Mouse (Mus musculus) cerebellum, adult 2 months (tissue): ENCODE data around the gene Rbfox1. TPM values are rescaled to one million over a fixed set of nuclear protein-coding genes. Genes with fewer than 3 reads are reported as not detected.

Experiments used
- DNase-seq, 2 experiments: peaks; one replicate each; pipeline ENCODE4 v3.0.0; 2021
- H3K27ac ChIP-seq: fragments of 200-500 bp; 2 replicates; pipeline ENCODE4 v1.5.1; 2012; ENCODE audit warnings: low read length, control low read depth, inconsistent platforms; ENCODE audit not compliant: insufficient read depth
- H3K27me3 ChIP-seq: fragments of 200-500 bp; 2 replicates; pipeline ENCODE4 v1.6.1; 2012; ENCODE audit warnings: inconsistent platforms, mild to moderate bottlenecking, low read length, moderate library complexity; ENCODE audit not compliant: control insufficient read depth, insufficient read depth
- H3K4me1 ChIP-seq: fragments of 200-500 bp; 2 replicates; pipeline ENCODE4 v1.6.1; 2011; ENCODE audit warnings: low read length; ENCODE audit not compliant: control insufficient read depth, insufficient read depth
- H3K4me3 ChIP-seq: fragments of 200-500 bp; replicated peaks from 2 replicates; pipeline ENCODE3; 2011; ENCODE audit warnings: mild to moderate bottlenecking, low read depth, low read length, control low read depth; ENCODE audit not compliant: insufficient read depth
- CTCF ChIP-seq: fragments of 200-500 bp; IDR thresholded peaks from 2 replicates; pipeline ENCODE4 v1.5.1; 2011; ENCODE audit warnings: low read depth, mild to moderate bottlenecking, control low read depth, low read length, moderate library complexity, borderline replicate concordance; ENCODE audit not compliant: insufficient read depth
- POLR2A ChIP-seq: fragments of 200-500 bp; IDR thresholded peaks from 2 replicates; pipeline ENCODE4 v1.6.1; 2011; ENCODE audit warnings: low read length, control low read depth, borderline replicate concordance; ENCODE audit not compliant: insufficient read depth
- WGBS: fragments of 180-500 bp; shearing (Covaris S2); methylation state at CpG from one replicate; pipeline ENCODE4 v1.1.7; 2018; 5-methylcytosine and 5-hydroxymethylcytosine counted together
- polyA plus RNA-seq: library from polyadenylated mRNA; depleted of rRNA; stranded (reverse); fragments of >200 nt; gene quantifications from 2 replicates; pipeline ENCODE4 v1.2.3, GENCODE M21; 2012

Gene Rbfox1
- polyA plus RNA-seq, 1 experiment: 132 TPM

- Histone ChIP-seq H3K27me3 (no peaks in the 10 kb centered on the region), H3K27ac (no peak overlapping the region; the same call in 1 of the 2 replicates), H3K4me1 (peaks cover 15% of the 10 kb centered on the region; the same call in 1 of the 2 replicates), H3K4me3 (no peak overlapping the region)
- peak; percentile 77 to 80 for DNase-seq
- WGBS: 19% methylated on average over 3 of the region's 3 CpGs
- TF ChIP-seq POLR2A (no peak), CTCF (no peak)
These were observed 1444.0 kb downstream of the Rbfox1 start for GRCm38 (mm10) chr16:7329196-7329595.

DNA sequence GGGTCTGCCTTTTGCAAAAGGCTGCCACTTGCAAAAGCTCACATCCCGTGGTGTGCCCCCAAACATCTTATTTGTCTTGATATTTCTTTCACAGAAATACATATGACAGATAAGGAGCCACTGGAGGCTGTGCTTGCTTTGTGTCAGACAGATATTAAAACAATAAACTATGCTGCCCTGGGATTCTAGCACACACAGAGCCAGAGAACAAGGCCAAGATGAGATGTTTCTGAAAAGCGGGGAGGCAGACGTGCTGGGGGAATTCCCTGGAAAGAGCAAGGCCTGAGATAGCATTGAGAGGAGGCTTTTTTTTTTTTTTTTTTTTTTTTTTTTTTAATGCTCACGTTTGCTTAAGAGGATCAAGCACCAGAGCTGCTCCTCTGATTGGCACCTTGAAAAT, 1456.0 kb downstream of the Rbfox1 start:
- 59% methylated on average over 4 of the region's 4 CpGs for WGBS
- no peak overlapping the region for H3K27ac ChIP-seq
- no peak for DNase-seq
- TF ChIP-seq CTCF: no peak
- no peak for TF ChIP-seq POLR2A
- H3K27me3 ChIP-seq: no peaks in the 10 kb centered on the region; the same call in 1 of the 2 replicates
- H3K4me1 ChIP-seq: no peaks in the 10 kb centered on the region; the same call in 1 of the 2 replicates
- no peak overlapping the region for H3K4me3 ChIP-seq

- DNase-seq: no peak
- no peaks in the 10 kb centered on the region; the same call in 1 of the 2 replicates for H3K27me3 ChIP-seq
- no peak overlapping the region for H3K27ac ChIP-seq
- no peak for TF ChIP-seq CTCF
- TF ChIP-seq POLR2A: no peak
- H3K4me1 ChIP-seq: no peaks in the 10 kb centered on the region; the same call in 1 of the 2 replicates
- H3K4me3 ChIP-seq: no peak overlapping the region
- 50% methylated on average over 3 of the region's 3 CpGs for WGBS
These were observed 1460.1 kb downstream of the Rbfox1 start for GRCm38 (mm10) chr16:7345298-7345697.

DNA sequence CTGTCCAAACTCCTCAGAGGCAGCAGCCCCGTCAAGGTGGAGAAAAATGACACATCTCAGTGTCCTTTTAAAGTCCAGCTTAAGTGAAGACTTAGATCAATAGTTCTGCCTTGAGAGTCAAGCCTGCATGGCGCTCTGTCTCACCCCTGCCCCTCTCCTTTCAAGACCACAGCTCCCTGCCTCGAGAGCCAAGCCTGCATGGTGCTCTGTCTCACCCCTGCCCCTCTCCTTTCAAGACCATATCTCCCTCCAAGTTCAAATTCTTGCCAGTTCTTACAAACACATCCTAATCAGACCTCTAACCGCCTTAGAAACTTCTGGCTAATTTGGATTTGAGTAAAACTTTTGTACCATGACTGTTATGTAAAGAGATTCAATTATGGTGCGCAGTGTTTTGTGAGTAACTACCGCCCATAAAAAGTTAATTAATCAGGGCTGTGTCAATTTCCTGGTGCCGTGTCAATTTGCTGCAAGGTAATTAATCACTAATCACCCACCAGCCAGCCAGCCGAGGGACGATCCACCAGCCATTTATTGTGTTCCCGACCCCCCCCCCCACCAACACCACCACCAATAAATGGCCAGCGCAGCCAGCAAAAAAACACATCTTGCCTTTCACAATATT, 1461.0 kb downstream of the Rbfox1 start:
- DNase-seq: no peak
- Histone ChIP-seq H3K4me1 (no peaks in the 10 kb centered on the region; the same call in 1 of the 2 replicates), H3K4me3 (no peak overlapping the region), H3K27me3 (no peaks in the 10 kb centered on the region; the same call in 1 of the 2 replicates), H3K27ac (no peak overlapping the region)
- 76% methylated on average over 11 of the region's 11 CpGs for WGBS
- TF ChIP-seq CTCF: no peak
- no peak for TF ChIP-seq POLR2A

GRCm38 (mm10) chr16:7347522-7348165, 1462.5 kb downstream of the Rbfox1 start:
- Histone ChIP-seq H3K27ac (no peak overlapping the region), H3K27me3 (no peaks in the 10 kb centered on the region), H3K4me3 (no peak overlapping the region), H3K4me1 (no peaks in the 10 kb centered on the region; the same call in 1 of the 2 replicates)
- WGBS: 77% methylated on average over 7 of the region's 7 CpGs
- DNase-seq: no peak
- no peak for TF ChIP-seq CTCF
- TF ChIP-seq POLR2A: no peak

DNA sequence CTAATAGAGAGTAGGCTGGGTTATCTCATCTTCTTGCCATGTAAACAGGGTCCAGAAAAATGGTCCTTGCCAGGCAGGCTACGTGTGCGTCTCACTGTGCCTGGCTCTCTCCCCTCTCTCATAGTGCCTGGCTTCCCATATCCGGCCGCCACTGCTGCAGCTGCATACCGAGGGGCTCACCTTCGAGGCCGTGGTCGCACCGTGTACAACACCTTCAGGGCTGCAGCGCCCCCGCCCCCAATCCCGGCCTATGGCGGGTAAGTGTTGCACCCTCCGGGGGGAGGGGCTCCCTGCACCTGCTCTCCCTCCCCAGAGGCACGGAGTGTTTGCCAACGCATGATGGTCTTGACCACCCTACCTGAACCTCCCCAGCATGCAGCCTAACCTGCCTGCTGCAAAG, 1467.7 kb downstream of the Rbfox1 start:
- H3K27ac ChIP-seq: no peak overlapping the region

DNA sequence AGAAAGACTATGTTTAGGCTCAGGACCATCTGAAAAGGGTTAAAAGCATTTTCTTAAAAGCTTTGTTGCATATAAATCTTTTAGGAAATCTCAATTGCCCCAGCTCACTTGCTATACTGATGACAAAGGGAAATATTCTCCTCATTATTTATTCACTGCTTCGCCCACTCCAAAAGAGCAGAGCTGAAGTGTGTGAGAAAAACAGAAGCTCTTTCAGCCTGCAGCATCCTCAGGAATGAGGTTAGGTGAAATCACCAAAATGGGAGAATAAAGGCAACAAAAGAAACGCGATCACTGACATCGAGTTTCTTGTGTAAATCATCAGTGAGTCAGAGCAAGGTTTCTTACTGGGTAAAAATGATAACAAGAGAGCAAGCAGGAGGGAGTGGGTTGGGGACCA, 1469.0 kb downstream of the Rbfox1 start:
- Histone ChIP-seq H3K4me1 (no peaks in the 10 kb centered on the region), H3K27me3 (no peaks in the 10 kb centered on the region), H3K4me3 (no peak overlapping the region), H3K27ac (no peak overlapping the region)
- TF ChIP-seq POLR2A (no peak), CTCF (no peak)
- WGBS: 84% methylated on average over 4 of the region's 4 CpGs
- no peak for DNase-seq

More for the DNA sequence above, 1467.7 kb downstream of the Rbfox1 start:
- Histone ChIP-seq H3K4me3 (no peak overlapping the region), H3K27me3 (no peaks in the 10 kb centered on the region), H3K4me1 (no peaks in the 10 kb centered on the region)
- TF ChIP-seq POLR2A (no peak), CTCF (no peak)
- no peak for DNase-seq
- WGBS: 72% methylated on average over 16 of the region's 16 CpGs

DNA sequence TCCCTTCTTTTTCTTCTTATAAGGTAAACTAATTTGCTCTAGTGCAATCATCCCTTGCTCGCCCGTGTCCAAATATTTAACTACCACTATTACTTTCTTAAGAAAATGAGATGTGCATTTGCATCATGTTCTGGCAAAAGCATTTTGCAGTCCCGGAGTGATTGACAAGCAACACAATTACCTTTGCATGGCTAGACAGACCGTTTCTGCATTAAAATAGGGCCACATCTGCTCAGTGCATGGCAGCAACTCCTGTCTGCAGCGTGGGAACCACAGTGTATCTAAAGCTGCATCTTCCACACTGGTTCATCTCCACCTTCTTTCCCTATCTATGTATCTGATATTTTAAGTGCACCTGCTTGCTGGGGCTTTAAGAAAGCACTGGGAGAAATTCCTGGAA, 1473.9 kb downstream of the Rbfox1 start:
- WGBS: 68% methylated on average over 5 of the region's 5 CpGs
- H3K4me3 ChIP-seq: no peak overlapping the region
- no peak overlapping the region for H3K27ac ChIP-seq
- no peak for TF ChIP-seq CTCF
- TF ChIP-seq POLR2A: no peak
- no peaks in the 10 kb centered on the region for H3K4me1 ChIP-seq
- no peak for DNase-seq
- H3K27me3 ChIP-seq: no peaks in the 10 kb centered on the region
